Mouse (Mus musculus) forebrain, embryonic 14.5 days (tissue): ENCODE data around the gene Prune1. TPM values are rescaled to one million over a fixed set of nuclear protein-coding genes. Genes with fewer than 3 reads are reported as not detected.

ENCODE experiments used
- ATAC-seq: fragments of 200-750 bp; cut with Nextera tagmentation; 2 replicates; pipeline ENCODE4 v1.8.0; 2017; ENCODE audit warnings: mild to moderate bottlenecking, moderate library complexity
- DNase-seq: peaks from one replicate; pipeline ENCODE4 v3.0.0-alpha.2; 2015; ENCODE audit warnings: low spot score
- H3K27ac ChIP-seq: fragments of 300-500 bp; sonication (generic); 2 replicates; pipeline ENCODE4 v1.5.1; 2014; ENCODE audit warnings: low read depth, mild to moderate bottlenecking, control low read depth, low read length, moderate library complexity
- H3K27me3 ChIP-seq: fragments of 300-500 bp; sonication (generic); replicated peaks from 2 replicates; pipeline ENCODE4 v1.6.1; 2014; ENCODE audit warnings: low read length, control low read depth, mixed read lengths; ENCODE audit not compliant: control insufficient read depth, insufficient read depth
- H3K36me3 ChIP-seq: fragments of 300-500 bp; sonication (generic); 2 replicates; pipeline ENCODE4 v1.6.1; 2014; ENCODE audit warnings: low read length, control low read depth; ENCODE audit not compliant: control insufficient read depth, insufficient read depth
- H3K4me1 ChIP-seq: fragments of 300-500 bp; sonication (generic); 2 replicates; pipeline ENCODE4 v1.6.1; 2014; ENCODE audit warnings: antibody characterized with exemption, low read length, control low read depth; ENCODE audit not compliant: control insufficient read depth, insufficient read depth
- H3K4me2 ChIP-seq: fragments of 300-500 bp; sonication (generic); 2 replicates; pipeline ENCODE4 v1.6.1; 2014; ENCODE audit warnings: mild to moderate bottlenecking, control low read depth, low read length
- H3K4me3 ChIP-seq: fragments of 300-500 bp; sonication (generic); 2 replicates; pipeline ENCODE4 v1.5.1; 2014; ENCODE audit warnings: low read depth, low read length, control low read depth
- H3K9ac ChIP-seq: fragments of 300-500 bp; sonication (generic); 2 replicates; pipeline ENCODE4 v1.6.1; 2014; ENCODE audit warnings: mild to moderate bottlenecking, low read length, control low read depth, moderate library complexity
- H3K9me3 ChIP-seq: fragments of 300-500 bp; sonication (generic); replicated peaks from 2 replicates; pipeline ENCODE4 v1.6.1; 2016; ENCODE audit warnings: low read length, control low read depth, mixed read lengths; ENCODE audit not compliant: control insufficient read depth
- WGBS: fragments of 180-500 bp; shearing (Covaris S2); extraction: QIAGEN DNeasy Blood & Tissue Kit; methylation state at CpG from one replicate; pipeline ENCODE4 v1.1.7; 2014; 5-methylcytosine and 5-hydroxymethylcytosine counted together
- polyA plus RNA-seq: library from polyadenylated mRNA; unstranded; fragments of >200 nt; fragmentation: Nextera tagmentation; extraction: Ambion mirVana; gene quantifications from 2 replicates; pipeline ENCODE4 v1.2.1, GENCODE M21; 2014

The Prune1 gene
- polyA plus RNA-seq, 1 experiment from 2014 or later, result 40.7 TPM

DNA sequence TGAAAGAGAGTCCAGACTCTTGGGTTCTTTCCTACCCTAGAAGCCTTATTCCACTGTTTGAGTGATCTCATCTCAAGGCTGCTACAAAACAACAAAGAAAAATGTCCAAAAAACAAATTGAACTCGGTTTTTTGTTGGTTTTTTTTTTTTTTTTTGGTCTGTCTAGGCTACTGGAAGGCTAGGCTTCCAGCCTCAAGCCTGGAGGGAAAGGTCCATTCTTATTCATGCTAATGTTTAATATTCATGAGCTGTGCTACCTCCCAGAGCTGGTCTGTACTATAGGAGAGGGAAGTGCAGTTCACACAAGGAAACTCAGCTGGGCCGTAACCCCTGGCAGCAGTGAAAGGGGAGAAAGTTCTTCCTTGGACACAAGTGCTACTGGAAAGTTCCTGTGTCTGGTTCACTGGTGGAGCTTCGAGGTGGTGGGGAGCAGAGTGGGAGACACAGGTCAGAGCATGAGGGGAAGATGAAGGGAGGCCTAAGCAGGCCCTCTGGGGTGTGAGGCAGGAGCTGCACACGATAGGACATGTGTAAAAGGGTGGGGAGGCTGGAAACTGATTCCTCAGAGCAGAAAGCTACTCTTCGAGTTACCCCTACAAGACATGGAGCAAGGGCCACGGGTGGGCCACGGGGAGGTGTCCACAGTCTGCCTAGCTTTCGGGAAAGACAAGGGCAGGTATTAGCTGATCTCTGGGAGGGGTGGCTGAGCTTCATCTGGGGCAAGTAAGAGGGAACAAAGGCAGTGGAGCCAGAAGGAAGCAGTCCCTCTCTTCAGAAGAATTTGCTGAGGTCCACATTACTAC is 51.2 kb downstream of the Prune1 start:
- WGBS, result 23% methylated on average over 8 of the region's 8 CpGs
- peak; percentile 8; the same call in 1 of the 2 replicates for ATAC-seq

DNA sequence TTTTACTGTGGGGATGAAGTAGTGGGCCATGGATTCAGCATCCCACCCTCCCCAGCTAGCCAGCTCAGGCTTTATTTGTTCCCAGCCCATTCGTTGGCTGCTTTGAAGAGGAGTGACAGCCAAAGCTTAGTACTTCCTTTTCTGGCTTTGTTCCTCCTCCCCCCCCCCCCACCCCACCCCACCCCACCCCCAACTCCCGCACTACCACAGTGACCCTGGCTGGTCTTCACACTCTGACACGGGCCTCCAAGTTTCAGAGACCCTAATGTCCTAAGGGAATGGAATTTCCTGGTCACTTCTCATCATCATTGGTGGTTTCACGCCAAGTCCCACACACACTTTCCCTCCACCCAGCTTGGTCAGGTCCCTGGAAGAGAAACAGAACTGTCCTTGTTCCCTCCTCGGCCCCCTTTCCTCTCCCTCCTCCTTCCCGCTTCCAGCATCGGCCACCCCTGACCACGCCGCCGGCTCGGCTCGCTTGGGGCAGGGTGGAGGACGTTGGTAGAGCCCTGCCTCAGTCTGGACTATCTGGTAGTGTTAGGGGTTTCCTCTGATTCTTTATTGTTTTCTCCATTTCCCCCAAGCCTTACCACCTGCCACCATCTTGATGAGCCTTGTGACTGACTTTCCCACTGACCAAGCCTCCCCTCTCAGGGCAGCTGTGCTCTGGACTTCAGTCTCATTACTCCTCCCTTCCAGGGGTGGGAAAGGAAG is 51.9 kb downstream of the Prune1 start:
- Histone ChIP-seq H3K9me3 (no peaks in the 10 kb centered on the region), H3K36me3 (peaks cover 43% of the 10 kb centered on the region), H3K27ac (peak overlapping the region; percentile 98), H3K4me2 (peak overlapping the region; percentile 86), H3K4me1 (peaks cover 32% of the 10 kb centered on the region), H3K9ac (peak overlapping the region; percentile 91), H3K27me3 (no peaks in the 10 kb centered on the region), H3K4me3 (peak overlapping the region; percentile 89)
- 0% methylated on average over 12 of the region's 13 CpGs for WGBS
- ATAC-seq (peak; percentile 30), DNase-seq (peak; percentile 69)

More for the DNA sequence above, 51.2 kb downstream of the Prune1 start:
- DNase-seq, result peak; percentile 66
- Histone ChIP-seq H3K27me3 (no peaks in the 10 kb centered on the region), H3K4me2 (peak overlapping the region; percentile 86), H3K4me1 (peaks cover 29% of the 10 kb centered on the region), H3K27ac (peak overlapping the region; percentile 98), H3K9ac (peak overlapping the region; percentile 91), H3K36me3 (peaks cover 43% of the 10 kb centered on the region), H3K9me3 (no peaks in the 10 kb centered on the region), H3K4me3 (peak overlapping the region; percentile 89)

DNA sequence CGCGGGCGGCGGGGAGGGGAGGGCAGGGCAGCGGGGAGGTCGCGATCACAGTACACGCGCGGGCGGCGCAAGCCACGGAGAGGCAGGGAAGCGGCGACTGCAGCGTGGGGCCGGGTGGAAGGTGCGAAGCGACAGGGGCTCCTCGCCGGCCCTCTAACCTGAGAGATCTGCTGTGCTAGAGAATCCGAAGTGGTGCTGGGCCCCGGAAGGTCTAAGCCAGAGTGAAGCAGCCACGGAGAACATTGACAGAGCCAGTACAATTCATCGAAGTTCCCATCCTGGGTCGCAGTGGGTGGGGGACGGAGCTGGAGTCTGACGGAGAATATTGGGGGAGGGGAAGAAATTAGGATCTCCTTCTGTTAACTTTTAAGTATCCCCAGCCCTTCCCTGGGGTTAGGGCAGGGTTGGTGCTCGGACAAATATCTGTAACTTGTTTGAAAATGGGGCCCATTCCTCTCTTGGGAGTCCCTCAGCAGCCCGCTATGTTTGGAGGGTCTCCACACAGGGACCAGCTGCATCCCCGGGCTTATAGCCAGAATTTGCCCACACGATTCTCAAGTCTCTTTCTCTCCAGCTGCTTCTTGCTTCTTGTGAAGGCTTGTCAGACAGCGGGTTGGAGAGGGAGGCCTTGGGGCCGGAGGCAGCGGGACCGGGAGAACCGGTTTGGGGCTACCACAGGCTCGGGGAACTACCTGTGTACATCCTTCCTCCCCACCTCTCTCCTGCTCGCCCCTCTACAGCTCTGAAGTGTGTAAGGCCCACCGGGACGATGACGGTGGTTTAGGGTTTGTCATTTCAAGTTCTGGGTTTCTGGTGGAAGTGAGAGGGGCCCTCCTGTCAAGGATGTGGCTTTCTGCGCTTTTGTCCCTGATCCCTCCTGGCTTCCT is 52.7 kb downstream of the Prune1 start:
- Histone ChIP-seq H3K9me3 (no peaks in the 10 kb centered on the region), H3K36me3 (peaks cover 41% of the 10 kb centered on the region), H3K27ac (peak overlapping the region; percentile 98), H3K4me1 (peaks cover 40% of the 10 kb centered on the region), H3K9ac (peak overlapping the region; percentile 91), H3K4me2 (peak overlapping the region; percentile 86), H3K27me3 (no peaks in the 10 kb centered on the region), H3K4me3 (peak overlapping the region; percentile 89)
- peak; percentile 16 for ATAC-seq
- DNase-seq, result peak; percentile 89
- under 1% methylated on average over 42 of the region's 43 CpGs for WGBS

DNA sequence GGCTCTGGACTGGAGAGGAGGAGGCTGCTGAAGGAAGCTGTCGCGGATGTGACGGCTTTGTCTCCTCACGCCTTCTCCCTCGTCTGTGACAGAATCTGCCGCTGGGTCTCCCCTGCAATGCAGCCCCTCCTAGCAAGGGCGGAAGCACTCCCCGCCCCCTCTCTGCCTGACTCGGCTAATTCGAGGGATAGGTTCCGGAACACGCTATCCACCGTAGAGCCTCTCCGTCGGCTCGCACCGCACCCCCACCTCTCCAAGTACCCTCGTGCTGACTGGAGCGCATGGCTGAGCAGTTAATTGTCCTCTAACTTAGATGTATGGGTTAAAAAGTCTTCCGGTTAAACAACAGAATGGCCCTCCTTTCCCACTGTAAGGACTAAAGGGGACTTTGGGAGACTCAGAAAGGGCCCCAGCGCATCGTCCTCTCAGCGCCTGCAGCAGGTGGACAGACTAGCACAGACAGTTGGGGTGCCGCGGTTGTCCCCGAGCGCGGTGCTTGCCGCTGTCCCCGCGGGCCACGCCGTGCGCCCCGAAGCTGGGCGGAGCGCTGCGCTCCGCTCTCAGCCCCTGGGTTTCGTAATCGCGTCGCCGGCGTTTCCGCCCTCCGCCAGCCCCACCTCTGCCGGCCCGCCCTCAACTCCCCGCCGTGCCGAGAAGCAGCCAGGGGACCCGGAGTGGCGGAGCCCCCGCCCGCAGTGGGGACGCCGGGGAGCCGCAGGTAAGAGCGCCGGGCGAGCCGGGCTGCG is 53.6 kb downstream of the Prune1 start, which contains the start of gene Cdc42se1:
Gene Cdc42se1 (plus strand): TSS at position 585 of the 746 bp plus-strand sequence.
- peak within 1 kb of the TSS; percentile 86 for H3K4me2 ChIP-seq
- H3K4me3 ChIP-seq, result peak within 1 kb of the TSS; percentile 89
- peaks cover 41% of the 10 kb centered on the region for H3K36me3 ChIP-seq
- no peaks in the 10 kb centered on the region for H3K9me3 ChIP-seq
- H3K4me1 ChIP-seq, result peaks cover 42% of the 10 kb centered on the region
- H3K27ac ChIP-seq, result peak within 1 kb of the TSS; percentile 98
- peak; percentile 98 for DNase-seq
- no peaks in the 10 kb centered on the region for H3K27me3 ChIP-seq
- peak within 1 kb of the TSS; percentile 91 for H3K9ac ChIP-seq
- peak; percentile 92 for ATAC-seq
- under 1% methylated on average over 64 of the region's 64 CpGs for WGBS

DNA sequence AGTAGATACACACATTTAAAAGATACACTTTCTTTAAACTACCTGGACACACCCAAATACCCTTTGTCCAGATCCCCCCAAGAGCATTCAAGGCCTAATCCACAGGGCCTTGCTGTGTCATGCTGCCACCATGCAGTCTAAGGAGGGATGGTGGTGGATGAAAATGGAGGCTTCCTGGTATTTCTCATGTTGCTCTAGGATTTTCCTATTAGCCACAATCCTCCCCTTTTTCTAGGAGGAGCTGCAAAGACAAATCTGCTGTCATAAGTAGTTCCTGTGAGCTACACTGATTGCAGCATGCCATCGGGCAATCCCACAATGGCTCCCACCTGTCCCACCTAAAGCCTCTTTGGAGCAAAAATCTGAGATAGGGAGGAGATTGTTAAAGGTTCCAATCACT is 54.7 kb downstream of the Prune1 start:
- Histone ChIP-seq H3K36me3 (peaks cover 36% of the 10 kb centered on the region), H3K27ac (peak overlapping the region; percentile 98), H3K4me1 (peaks cover 42% of the 10 kb centered on the region), H3K4me3 (peak overlapping the region; percentile 89), H3K9me3 (no peaks in the 10 kb centered on the region), H3K9ac (peak overlapping the region; percentile 91), H3K4me2 (peak overlapping the region; percentile 86), H3K27me3 (no peaks in the 10 kb centered on the region)
- WGBS, result 5% methylated on average over 1 of the region's 1 CpGs
- DNase-seq (peak; percentile 46), ATAC-seq (no peak)

DNA sequence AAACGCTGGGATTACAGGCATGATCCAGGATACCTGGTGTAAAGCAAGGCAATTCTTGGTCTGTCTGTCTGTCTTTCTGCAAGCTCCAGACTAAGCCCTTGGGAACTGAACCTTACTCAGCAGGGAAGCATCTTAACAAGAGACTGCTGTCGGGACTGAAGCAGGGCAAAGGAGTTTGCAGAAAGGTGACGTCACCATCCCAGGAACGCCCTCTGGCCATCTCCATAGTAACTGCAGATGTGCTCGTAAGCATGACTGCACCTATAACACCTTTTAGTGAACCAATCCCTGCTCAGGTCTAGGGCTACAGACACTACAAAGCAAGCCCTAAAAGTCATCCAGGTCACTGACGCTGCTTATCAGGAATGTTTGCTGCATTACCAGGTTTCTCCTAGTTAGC is 57.6 kb downstream of the Prune1 start:
- H3K9me3 ChIP-seq, result no peaks in the 10 kb centered on the region
- peak overlapping the region; percentile 29 for H3K4me2 ChIP-seq
- ATAC-seq (no peak), DNase-seq (peak; percentile 43)
- H3K4me3 ChIP-seq, result peak overlapping the region; percentile 3; the same call in 1 of the 2 replicates
- H3K4me1 ChIP-seq, result peaks cover 24% of the 10 kb centered on the region
- H3K36me3 ChIP-seq, result peaks cover 53% of the 10 kb centered on the region
- no peak overlapping the region for H3K27ac ChIP-seq
- WGBS, result 8% methylated on average over 6 of the region's 6 CpGs
- peak overlapping the region; percentile 25; the same call in 1 of the 2 replicates for H3K9ac ChIP-seq
- no peaks in the 10 kb centered on the region for H3K27me3 ChIP-seq

DNA sequence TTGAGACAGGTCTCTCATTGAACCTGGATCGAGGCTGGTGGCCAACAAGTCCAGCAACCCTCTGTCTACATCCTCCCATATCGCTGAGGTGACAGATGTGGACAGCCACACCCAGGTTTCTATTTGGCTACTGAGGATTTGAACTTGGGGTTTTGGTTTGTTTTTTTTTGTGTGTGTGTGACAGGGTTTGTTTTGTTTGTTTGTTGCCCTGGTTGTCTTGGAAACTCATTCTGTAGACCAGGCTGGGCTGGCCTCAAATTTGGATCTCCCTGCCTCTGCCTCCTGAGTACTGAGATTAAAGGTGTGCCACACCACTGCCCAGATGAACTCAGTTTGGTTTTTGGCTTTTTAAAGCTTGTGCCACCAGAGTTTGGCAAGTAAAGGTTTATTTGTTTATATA is 58.8 kb downstream of the Prune1 start:
- peaks cover 24% of the 10 kb centered on the region for H3K4me1 ChIP-seq
- ATAC-seq, result no peak
- no peak for DNase-seq
- H3K27me3 ChIP-seq, result no peaks in the 10 kb centered on the region
- H3K9ac ChIP-seq, result no peak overlapping the region
- no peak overlapping the region for H3K27ac ChIP-seq
- 100% methylated on average over 2 of the region's 2 CpGs for WGBS
- H3K4me2 ChIP-seq, result no peak overlapping the region
- no peaks in the 10 kb centered on the region for H3K9me3 ChIP-seq
- H3K36me3 ChIP-seq, result peaks cover 63% of the 10 kb centered on the region
- no peak overlapping the region for H3K4me3 ChIP-seq
